ENCODE assay signal across 13 mouse cellular contexts in genomic region chr13:99186138-99186853, GRCm38 (mm10). TPM values are rescaled to one million over a fixed set of nuclear protein-coding genes. Genes with fewer than 3 reads are reported as not detected.
DNase-seq lines count a peak whose midpoint lies in the region; ATAC-seq and TF ChIP-seq lines count a peak whose summit lies in the region.
"Had no signal": no experiment of that assay in that cellular context is flagged by ENCODE, and none has a peak within 500 bp of the region (broad histone marks: within the 10 kb centered on the region; RNA-seq: fewer than 3 reads in every experiment).

No protein-coding gene starts in this region.

- no peak overlapping the region for H3K9ac ChIP-seq in hindbrain, embryonic 13.5 days
- H3K9ac ChIP-seq in hindbrain, embryonic 16.5 days (ENCODE audit: low read depth, low read length), result no peak overlapping the region
- H3K9ac ChIP-seq in liver, adult 2 months (ENCODE audit: low read depth, low read length), result peak overlapping the region; percentile 22; the same call in 1 of the 2 replicates
- no peak overlapping the region for H3K9ac ChIP-seq in intestine, embryonic 16.5 days (ENCODE audit: low read depth, low read length)

- no peaks in the 10 kb centered on the region for H3K9me3 ChIP-seq in hindbrain, embryonic 13.5 days
- no peaks in the 10 kb centered on the region for H3K9me3 ChIP-seq in hindbrain, embryonic 16.5 days (ENCODE audit: control insufficient read depth, low read length)
- no peaks in the 10 kb centered on the region for H3K9me3 ChIP-seq in intestine, embryonic 16.5 days (ENCODE audit: control insufficient read depth, low read length)

- H3K79me2 ChIP-seq in liver, adult 2 months (ENCODE audit: control insufficient read depth, insufficient read depth, low read length), result no peaks in the 10 kb centered on the region

- no peaks in the 10 kb centered on the region for H3K27me3 ChIP-seq in hindbrain, embryonic 13.5 days
- H3K27me3 ChIP-seq in hindbrain, embryonic 16.5 days (replicated peaks; ENCODE audit: control insufficient read depth, insufficient read depth, low read length), result no peaks in the 10 kb centered on the region
- H3K27me3 ChIP-seq in liver, adult 2 months (ENCODE audit: control insufficient read depth, insufficient read depth, low read length), result no peaks in the 10 kb centered on the region
- H3K27me3 ChIP-seq in intestine, embryonic 16.5 days (replicated peaks; ENCODE audit: control insufficient read depth, insufficient read depth, low read length), result no peaks in the 10 kb centered on the region

- H3K4me2 ChIP-seq in hindbrain, embryonic 13.5 days, result no peak overlapping the region
- no peak overlapping the region for H3K4me2 ChIP-seq in hindbrain, embryonic 16.5 days (ENCODE audit: low read length)
- 0 out of 2 replicates have a peak overlapping the region, but pooled peaks have one; percentile 0 for H3K4me2 ChIP-seq in intestine, embryonic 16.5 days (ENCODE audit: low read depth, low read length)

- no peaks in the 10 kb centered on the region for H3K36me3 ChIP-seq in hindbrain, embryonic 13.5 days
- no peaks in the 10 kb centered on the region for H3K36me3 ChIP-seq in hindbrain, embryonic 16.5 days (ENCODE audit: control insufficient read depth, insufficient read depth, low read length)
- H3K36me3 ChIP-seq in liver, adult 2 months (ENCODE audit: control insufficient read depth, insufficient read depth, low read length), result no peaks in the 10 kb centered on the region
- no peaks in the 10 kb centered on the region for H3K36me3 ChIP-seq in intestine, embryonic 16.5 days (ENCODE audit: control insufficient read depth, insufficient read depth, low read length)

- H3K27ac ChIP-seq in hindbrain, embryonic 13.5 days, result no peak overlapping the region
- H3K27ac ChIP-seq in hindbrain, embryonic 16.5 days (ENCODE audit: low read depth, low read length), result no peak overlapping the region
- peak overlapping the region; percentile 47 for H3K27ac ChIP-seq in liver, adult 2 months (replicated peaks; ENCODE audit: insufficient read depth, low read depth, low read length)
- peak overlapping the region; percentile 99 for H3K27ac ChIP-seq in brown adipose tissue, adult 24 weeks (replicated peaks; ENCODE audit: low read depth, low read length)
- H3K27ac ChIP-seq in intestine, embryonic 16.5 days (ENCODE audit: low read length), result no peak overlapping the region

- H3K4me3 ChIP-seq in hindbrain, embryonic 13.5 days, result peak overlapping the region; percentile 7; the same call in 1 of the 2 replicates
- no peak overlapping the region for H3K4me3 ChIP-seq in hindbrain, embryonic 16.5 days (ENCODE audit: low read length)
- peak overlapping the region; percentile 50 for H3K4me3 ChIP-seq in liver, adult 2 months (ENCODE audit: insufficient read depth, low read depth, low read length)
- H3K4me3 ChIP-seq in brown adipose tissue, adult 24 weeks (ENCODE audit: insufficient read depth, low read depth, low read length), result peak overlapping the region; percentile 80
- H3K4me3 ChIP-seq in intestine, embryonic 16.5 days (ENCODE audit: low read length), result 0 out of 2 replicates have a peak overlapping the region, but pooled peaks have one; percentile 6

- no peak for DNase-seq in liver, adult 2 months (ENCODE audit: extremely low read depth, low read depth, low spot score)
- DNase-seq in liver, result no peak
- no peak for DNase-seq in adrenal gland, postnatal 14 days
- no peak for DNase-seq in adrenal gland, adult 8-10 months
- DNase-seq: cerebellum, adult 9-10 months; right cerebral cortex, postnatal 4 days had no signal

- H3K4me1 ChIP-seq in hindbrain, embryonic 13.5 days (replicated peaks), result 0 out of 2 replicates have a peak, but pooled peaks cover 27% of the 10 kb centered on the region
- H3K4me1 ChIP-seq in hindbrain, embryonic 16.5 days (ENCODE audit: control insufficient read depth, insufficient read depth, low read depth, low read length), result no peaks in the 10 kb centered on the region
- peaks cover 1% of the 10 kb centered on the region; the same call in 1 of the 2 replicates for H3K4me1 ChIP-seq in liver, adult 2 months (ENCODE audit: control insufficient read depth, insufficient read depth, low read length)
- peaks cover 15% of the 10 kb centered on the region for H3K4me1 ChIP-seq in brown adipose tissue, adult 24 weeks (ENCODE audit: control insufficient read depth, insufficient read depth, insufficient read length, low read length)
- no peaks in the 10 kb centered on the region for H3K4me1 ChIP-seq in intestine, embryonic 16.5 days (ENCODE audit: control insufficient read depth, insufficient read depth, low read length)

- TF ChIP-seq POLR2A in liver, adult 2 months (IDR thresholded peaks at IDR 0.05; ENCODE audit: extremely low read depth, insufficient read depth, low read length), result no peak

- WGBS in hindbrain, embryonic 13.5 days, result 87% methylated on average over 10 of the region's 10 CpGs
- WGBS in hindbrain, embryonic 16.5 days, result 89% methylated on average over 10 of the region's 10 CpGs
- 78% methylated on average over 10 of the region's 10 CpGs for WGBS in liver, adult 2 months
- WGBS in intestine, embryonic 16.5 days, result 86% methylated on average over 10 of the region's 10 CpGs

- no peak for TF ChIP-seq CTCF in liver, adult 2 months (IDR thresholded peaks at IDR 0.05; ENCODE audit: low read depth, low read length)

- no peak for ATAC-seq in hindbrain, embryonic 13.5 days (ENCODE audit: low FRiP score)
- no peak for ATAC-seq in hindbrain, embryonic 16.5 days
- no peak for ATAC-seq in intestine, embryonic 16.5 days
- ATAC-seq: activated CD4-positive, CD25-positive, alpha-beta regulatory T cell, adult 4 months; CD4-positive, CD25-positive, alpha-beta regulatory T cell, adult 4 months had no signal

RNA-seq across cellular contexts. Expression of gene Zfp366, which starts 1.7 kb away (rescaled TPM):
- 0.64 and 0.72 TPM in 2 replicates for polyA plus RNA-seq in hindbrain, embryonic 13.5 days (2015; fragmentation: Nextera tagmentation; extraction: Ambion mirVana)
- polyA plus RNA-seq in hindbrain, embryonic 16.5 days (2015; fragmentation: Nextera tagmentation; extraction: Ambion mirVana), result 1.0 TPM in 2 replicates
- total RNA-seq in liver, adult 2 months (2014; rRNA removed), result 0.74 and 1.1 TPM in 2 replicates
- polyA plus RNA-seq in liver, adult 2 months (2012; rRNA removed), result 0.47 and 0.56 TPM in 2 replicates
- polyA plus RNA-seq in brown adipose tissue, adult 24 weeks (2012; ENCODE audit: insufficient read depth, insufficient read length, missing spikeins), result 2.8 and 6.6 TPM in 2 replicates
- 0.50 and 0.53 TPM in 2 replicates for polyA plus RNA-seq in intestine, embryonic 16.5 days (2015; fragmentation: Nextera tagmentation; extraction: Ambion mirVana)
- total RNA-seq in adrenal gland, postnatal 14 days (2021), result 10.3 and 12.3 TPM in 2 replicates
- 1 to 10 TPM; 3.6 to 6.7 (median 5.0) TPM for total RNA-seq in adrenal gland, adult 8-10 months (2022)
- total RNA-seq: granulocyte monocyte progenitor cell, adult 5-6 weeks had no signal
- polyA plus RNA-seq: activated CD4-positive, CD25-positive, alpha-beta regulatory T cell, adult 4 months had no signal

Comparison
In these comparisons a context has a peak if more than half of its experiments do, and no peak if none do; other contexts are left out.
1. H3K27ac ChIP-seq: peak in liver, adult 2 months (single experiment) and brown adipose tissue, adult 24 weeks (single experiment); none in hindbrain, embryonic 13.5 days (single experiment), hindbrain, embryonic 16.5 days (single experiment) and intestine, embryonic 16.5 days (single experiment).